Mouse (Mus musculus) hindbrain, embryonic 10.5 days (tissue): ENCODE measurements around the gene Hspbap1. TPM values are rescaled to one million over a fixed set of nuclear protein-coding genes. Genes with fewer than 3 reads are reported as not detected.

ENCODE experiments used
- DNase-seq: peaks from one replicate; pipeline ENCODE4 v3.0.0-alpha.2; 2017; ENCODE audit warnings: low spot score
- H3K27ac ChIP-seq: fragments of 300-500 bp; sonication (generic); 2 replicates; pipeline ENCODE4 v1.5.1; 2016; ENCODE audit warnings: mild to moderate bottlenecking, moderate library complexity
- H3K27me3 ChIP-seq: fragments of 300-500 bp; sonication (generic); 2 replicates; pipeline ENCODE4 v1.6.1; 2016; ENCODE audit warnings: mild to moderate bottlenecking; ENCODE audit not compliant: poor library complexity, insufficient read depth, severe bottlenecking
- H3K36me3 ChIP-seq: fragments of 300-500 bp; sonication (generic); 2 replicates; pipeline ENCODE4 v1.6.1; 2016; ENCODE audit warnings: mild to moderate bottlenecking, moderate library complexity
- H3K4me1 ChIP-seq: fragments of 300-500 bp; sonication (generic); replicated peaks from 2 replicates; pipeline ENCODE4 v1.6.1; 2016; ENCODE audit warnings: mild to moderate bottlenecking
- H3K4me3 ChIP-seq: fragments of 300-500 bp; sonication (generic); 2 replicates; pipeline ENCODE4 v1.5.1; 2016; ENCODE audit warnings: mild to moderate bottlenecking, moderate library complexity
- H3K9me3 ChIP-seq: fragments of 300-500 bp; sonication (generic); 2 replicates; pipeline ENCODE4 v1.6.1; 2016; ENCODE audit warnings: mild to moderate bottlenecking, moderate library complexity
- WGBS: fragments of 180-500 bp; shearing (Covaris S2); methylation state at CpG from one replicate; pipeline ENCODE4 v1.1.7; 2016; 5-methylcytosine and 5-hydroxymethylcytosine counted together
- polyA plus RNA-seq: library from polyadenylated mRNA; unstranded; fragments of >200 nt; fragmentation: Nextera tagmentation; extraction: Ambion mirVana; gene quantifications from 2 replicates; pipeline ENCODE4 v1.2.1, GENCODE M21; 2016

Hspbap1 gene
- polyA plus RNA-seq, result 24.1 and 25.0 TPM in 2 replicates

GRCm38 (mm10) chr16:35769878-35770657 is at the start of gene Hspbap1:
Gene Hspbap1 (plus strand): TSS chr16:35770375.
- Histone ChIP-seq H3K4me3 (peak within 1 kb of the TSS; percentile 96), H3K27me3 (no peaks in the 10 kb centered on the region; the same call in 1 of the 2 replicates), H3K4me1 (peaks cover 60% of the 10 kb centered on the region), H3K9me3 (no peaks in the 10 kb centered on the region), H3K36me3 (no peaks in the 10 kb centered on the region; the same call in 1 of the 2 replicates), H3K27ac (peak within 1 kb of the TSS; percentile 91)
- peak; percentile 90 for DNase-seq
- WGBS, result under 1% methylated on average over 51 of the region's 51 CpGs

DNA sequence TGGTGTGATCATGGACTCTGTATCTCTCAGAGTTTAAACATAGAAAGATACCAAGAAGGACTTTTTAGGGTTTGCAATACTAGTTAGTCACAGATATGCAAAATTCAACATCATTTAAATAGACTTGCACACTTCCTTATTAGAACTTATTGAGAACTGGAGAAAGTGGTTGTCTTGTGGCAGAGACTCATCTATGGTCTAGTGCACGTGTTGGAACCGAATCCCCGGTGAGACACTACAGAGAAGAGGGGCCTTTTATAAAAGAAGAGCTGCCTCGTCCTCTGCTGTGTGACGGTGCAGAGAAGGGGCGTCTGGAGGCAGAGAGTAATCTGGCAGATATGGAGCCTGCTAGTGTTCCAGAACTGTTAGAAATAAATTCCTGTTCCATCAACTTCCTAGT is 45.6 kb upstream of the Hspbap1 start:
- peaks cover 12% of the 10 kb centered on the region for H3K36me3 ChIP-seq
- no peak overlapping the region for H3K27ac ChIP-seq
- peaks cover 11% of the 10 kb centered on the region for H3K4me1 ChIP-seq
- H3K4me3 ChIP-seq, result no peak overlapping the region
- no peaks in the 10 kb centered on the region for H3K9me3 ChIP-seq
- 76% methylated on average over 6 of the region's 6 CpGs for WGBS
- no peaks in the 10 kb centered on the region for H3K27me3 ChIP-seq
- DNase-seq, result no peak

GRCm38 (mm10) chr16:35726601-35727000 is 43.6 kb upstream of the Hspbap1 start:
- WGBS, result 88% methylated on average over 2 of the region's 2 CpGs
- Histone ChIP-seq H3K9me3 (no peaks in the 10 kb centered on the region), H3K27me3 (no peaks in the 10 kb centered on the region), H3K36me3 (peaks cover 12% of the 10 kb centered on the region), H3K27ac (no peak overlapping the region), H3K4me1 (peaks cover 13% of the 10 kb centered on the region), H3K4me3 (no peak overlapping the region)
- DNase-seq, result no peak

GRCm38 (mm10) chr16:35729151-35729738 is 40.9 kb upstream of the Hspbap1 start:
- WGBS, result 50% methylated on average over 8 of the region's 8 CpGs
- Histone ChIP-seq H3K36me3 (peaks cover 15% of the 10 kb centered on the region), H3K4me3 (no peak overlapping the region), H3K4me1 (peaks cover 13% of the 10 kb centered on the region), H3K27me3 (no peaks in the 10 kb centered on the region), H3K9me3 (no peaks in the 10 kb centered on the region), H3K27ac (peak overlapping the region; percentile 68)
- peak; percentile 30 for DNase-seq

DNA sequence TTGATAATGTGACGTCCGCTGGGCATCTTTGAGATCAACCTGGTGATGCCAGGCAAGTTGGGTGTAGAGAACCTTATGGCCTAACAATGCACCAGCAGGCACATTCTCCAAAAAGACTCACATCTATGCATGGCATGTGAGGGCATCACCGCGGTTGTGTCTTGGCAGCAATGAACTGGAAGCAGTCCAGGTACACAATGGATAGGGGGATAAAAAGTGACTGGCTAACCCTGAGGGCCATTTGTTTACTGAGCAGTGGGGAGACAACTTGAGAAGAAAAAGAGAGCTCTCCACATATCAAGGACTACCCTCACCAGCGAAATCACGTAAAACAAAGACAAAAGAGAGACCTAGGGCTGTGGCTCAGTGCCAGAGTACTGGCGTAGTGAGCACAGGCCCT is 38.1 kb upstream of the Hspbap1 start:
- Histone ChIP-seq H3K27me3 (no peaks in the 10 kb centered on the region), H3K9me3 (no peaks in the 10 kb centered on the region), H3K4me1 (peaks cover 13% of the 10 kb centered on the region), H3K36me3 (peaks cover 20% of the 10 kb centered on the region), H3K4me3 (no peak overlapping the region), H3K27ac (no peak overlapping the region)
- WGBS, result 93% methylated on average over 7 of the region's 7 CpGs
- no peak for DNase-seq

GRCm38 (mm10) chr16:35734038-35734437 is 36.1 kb upstream of the Hspbap1 start:
- DNase-seq, result peak; percentile 79

DNA sequence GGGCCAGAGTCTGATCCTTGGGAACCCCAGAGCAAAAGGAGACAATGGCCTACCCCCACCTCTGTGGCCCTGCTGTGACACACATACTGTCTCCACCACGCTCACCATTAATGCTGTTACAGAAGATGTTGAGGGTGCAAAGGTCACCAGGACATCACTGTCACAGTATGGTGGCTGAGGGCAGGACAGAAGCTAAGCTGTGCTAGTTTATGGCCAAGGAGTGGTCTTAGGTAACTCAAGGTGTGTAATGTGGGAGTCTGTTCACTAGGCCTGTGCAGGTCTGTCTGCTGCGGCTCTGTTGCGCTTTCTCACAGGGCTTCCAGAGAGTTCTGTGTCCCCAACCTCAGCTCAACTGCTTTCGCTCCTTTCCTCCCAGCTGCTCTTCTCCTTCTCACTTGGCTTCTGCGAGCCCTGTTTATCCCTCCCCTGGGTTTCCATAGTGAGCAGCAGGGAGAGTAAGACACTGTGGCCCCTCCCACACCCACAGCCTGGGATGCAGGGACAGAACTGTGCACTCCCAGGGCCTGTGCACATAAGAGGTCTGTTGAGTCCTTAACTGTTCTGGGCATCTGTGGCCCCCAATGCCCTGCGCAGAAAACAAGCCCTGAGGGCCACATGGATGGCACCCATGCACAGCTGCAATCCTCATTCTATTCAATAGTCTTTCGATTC is 31.9 kb upstream of the Hspbap1 start:
- Histone ChIP-seq H3K27me3 (no peaks in the 10 kb centered on the region), H3K4me3 (no peak overlapping the region), H3K9me3 (no peaks in the 10 kb centered on the region), H3K27ac (peak overlapping the region; percentile 56), H3K36me3 (0 out of 2 replicates have a peak, but pooled peaks cover 8% of the 10 kb centered on the region), H3K4me1 (peaks cover 9% of the 10 kb centered on the region)
- whole genome bisulfite sequencing, result 61% methylated on average over 7 of the region's 7 CpGs
- DNase-seq, result no peak

More at GRCm38 (mm10) chr16:35734038-35734437, 36.1 kb upstream of the Hspbap1 start:
- H3K9me3 ChIP-seq, result no peaks in the 10 kb centered on the region
- 0 out of 2 replicates have a peak, but pooled peaks cover 11% of the 10 kb centered on the region for H3K36me3 ChIP-seq
- 15% methylated on average over 6 of the region's 6 CpGs for WGBS
- no peak overlapping the region for H3K27ac ChIP-seq
- peaks cover 16% of the 10 kb centered on the region for H3K4me1 ChIP-seq
- no peaks in the 10 kb centered on the region for H3K27me3 ChIP-seq
- no peak overlapping the region for H3K4me3 ChIP-seq

DNA sequence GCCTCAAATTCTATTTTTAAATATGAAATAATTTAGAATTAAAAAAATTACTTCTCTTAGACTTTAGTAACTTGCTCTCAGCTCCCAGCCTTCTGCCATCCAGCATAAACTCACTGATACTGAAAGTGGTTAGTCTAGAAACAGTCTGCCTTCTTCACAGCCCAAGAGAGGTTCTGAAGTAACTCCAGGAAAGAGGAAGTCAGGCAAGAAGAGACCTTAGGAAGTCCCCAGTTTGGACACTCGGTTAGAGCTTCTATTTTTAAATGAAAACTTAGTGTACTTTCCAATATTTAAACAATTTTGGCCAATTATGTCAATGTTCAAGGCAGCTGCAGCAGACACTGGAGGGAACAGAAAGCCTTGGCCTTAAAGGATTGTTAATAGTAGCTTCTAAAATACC is 30.6 kb upstream of the Hspbap1 start:
- WGBS, result 83% methylated on average over 1 of the region's 1 CpGs
- H3K27ac ChIP-seq, result no peak overlapping the region
- DNase-seq, result no peak
- H3K27me3 ChIP-seq, result no peaks in the 10 kb centered on the region
- H3K36me3 ChIP-seq, result 0 out of 2 replicates have a peak, but pooled peaks cover 5% of the 10 kb centered on the region
- peaks cover 9% of the 10 kb centered on the region for H3K4me1 ChIP-seq
- no peaks in the 10 kb centered on the region for H3K9me3 ChIP-seq
- no peak overlapping the region for H3K4me3 ChIP-seq

- no peak overlapping the region for H3K27ac ChIP-seq
- peaks cover 9% of the 10 kb centered on the region for H3K4me1 ChIP-seq
- 0 out of 2 replicates have a peak, but pooled peaks cover 1% of the 10 kb centered on the region for H3K36me3 ChIP-seq
- no peak for DNase-seq
- H3K27me3 ChIP-seq, result no peaks in the 10 kb centered on the region
- WGBS, result 88% methylated on average over 12 of the region's 12 CpGs
- no peaks in the 10 kb centered on the region for H3K9me3 ChIP-seq
- H3K4me3 ChIP-seq, result no peak overlapping the region
Measured at GRCm38 (mm10) chr16:35740357-35740756, 29.8 kb upstream of the Hspbap1 start.

GRCm38 (mm10) chr16:35740943-35741342 is 29.2 kb upstream of the Hspbap1 start:
- Histone ChIP-seq H3K27me3 (no peaks in the 10 kb centered on the region), H3K36me3 (no peaks in the 10 kb centered on the region), H3K4me1 (peaks cover 9% of the 10 kb centered on the region), H3K27ac (no peak overlapping the region), H3K9me3 (no peaks in the 10 kb centered on the region), H3K4me3 (no peak overlapping the region)
- DNase-seq, result no peak
- 85% methylated on average over 6 of the region's 6 CpGs for WGBS

- Histone ChIP-seq H3K4me1 (peaks cover 9% of the 10 kb centered on the region), H3K27me3 (no peaks in the 10 kb centered on the region), H3K27ac (no peak overlapping the region), H3K9me3 (no peaks in the 10 kb centered on the region), H3K4me3 (no peak overlapping the region), H3K36me3 (no peaks in the 10 kb centered on the region)
- DNase-seq, result no peak
- WGBS, result 94% methylated on average over 5 of the region's 5 CpGs
Measured at GRCm38 (mm10) chr16:35741621-35742020, 28.6 kb upstream of the Hspbap1 start.

- WGBS, result 92% methylated on average over 12 of the region's 12 CpGs
- DNase-seq, result no peak
- no peaks in the 10 kb centered on the region for H3K36me3 ChIP-seq
- H3K27ac ChIP-seq, result no peak overlapping the region
- H3K27me3 ChIP-seq, result no peaks in the 10 kb centered on the region
- no peaks in the 10 kb centered on the region for H3K9me3 ChIP-seq
- H3K4me1 ChIP-seq, result peaks cover 9% of the 10 kb centered on the region
- no peak overlapping the region for H3K4me3 ChIP-seq
Measured at GRCm38 (mm10) chr16:35742251-35742937, 27.8 kb upstream of the Hspbap1 start.
